Mouse (Mus musculus) kidney, embryonic 16.5 days (tissue): ENCODE data around the gene Dohh. TPM values are rescaled to one million over a fixed set of nuclear protein-coding genes. Genes with fewer than 3 reads are reported as not detected.

Experiments used
- ATAC-seq: fragments of 200-750 bp; cut with Nextera tagmentation; 2 replicates; pipeline ENCODE4 v1.8.0; 2017; ENCODE audit warnings: moderate TSS enrichment; ENCODE audit not compliant: low FRiP score, low TSS enrichment
- H3K27ac ChIP-seq: fragments of 300-500 bp; sonication (generic); 2 replicates; pipeline ENCODE4 v1.5.1; 2014; ENCODE audit warnings: low read length
- H3K27me3 ChIP-seq: fragments of 300-500 bp; sonication (generic); 2 replicates; pipeline ENCODE4 v1.6.1; 2014; ENCODE audit warnings: low read length, control low read depth, mixed read lengths; ENCODE audit not compliant: insufficient read depth
- H3K36me3 ChIP-seq: fragments of 300-500 bp; sonication (generic); 2 replicates; pipeline ENCODE4 v1.6.1; 2014; ENCODE audit warnings: low read length, control low read depth, mixed read lengths; ENCODE audit not compliant: insufficient read depth
- H3K4me1 ChIP-seq: fragments of 300-500 bp; sonication (generic); 2 replicates; pipeline ENCODE4 v1.6.1; 2014; ENCODE audit warnings: low read length, control low read depth, mixed read lengths; ENCODE audit not compliant: insufficient read depth
- H3K4me2 ChIP-seq: fragments of 300-500 bp; sonication (generic); replicated peaks from 2 replicates; pipeline ENCODE4 v1.6.1; 2014; ENCODE audit warnings: low read depth, low read length
- H3K4me3 ChIP-seq: fragments of 300-500 bp; sonication (generic); 2 replicates; pipeline ENCODE4 v1.5.1; 2014; ENCODE audit warnings: mild to moderate bottlenecking, low read length
- H3K9ac ChIP-seq: fragments of 300-500 bp; sonication (generic); replicated peaks from 2 replicates; pipeline ENCODE4 v1.6.1; 2014; ENCODE audit warnings: low read length
- H3K9me3 ChIP-seq: fragments of 300-500 bp; sonication (generic); 2 replicates; pipeline ENCODE4 v1.6.1; 2016; ENCODE audit warnings: low read length, control low read depth
- WGBS: fragments of 180-500 bp; shearing (Covaris S2); extraction: QIAGEN DNeasy Blood & Tissue Kit; methylation state at CpG from one replicate; pipeline ENCODE4 v1.1.7; 2014; 5-methylcytosine and 5-hydroxymethylcytosine counted together
- polyA plus RNA-seq: library from polyadenylated mRNA; unstranded; fragments of >200 nt; fragmentation: Nextera tagmentation; extraction: Ambion mirVana; gene quantifications from 2 replicates; pipeline ENCODE4 v1.2.1, GENCODE M21; 2015

Gene Dohh
- polyA plus RNA-seq, 1 experiment from 2014 or later: 104 TPM

DNA sequence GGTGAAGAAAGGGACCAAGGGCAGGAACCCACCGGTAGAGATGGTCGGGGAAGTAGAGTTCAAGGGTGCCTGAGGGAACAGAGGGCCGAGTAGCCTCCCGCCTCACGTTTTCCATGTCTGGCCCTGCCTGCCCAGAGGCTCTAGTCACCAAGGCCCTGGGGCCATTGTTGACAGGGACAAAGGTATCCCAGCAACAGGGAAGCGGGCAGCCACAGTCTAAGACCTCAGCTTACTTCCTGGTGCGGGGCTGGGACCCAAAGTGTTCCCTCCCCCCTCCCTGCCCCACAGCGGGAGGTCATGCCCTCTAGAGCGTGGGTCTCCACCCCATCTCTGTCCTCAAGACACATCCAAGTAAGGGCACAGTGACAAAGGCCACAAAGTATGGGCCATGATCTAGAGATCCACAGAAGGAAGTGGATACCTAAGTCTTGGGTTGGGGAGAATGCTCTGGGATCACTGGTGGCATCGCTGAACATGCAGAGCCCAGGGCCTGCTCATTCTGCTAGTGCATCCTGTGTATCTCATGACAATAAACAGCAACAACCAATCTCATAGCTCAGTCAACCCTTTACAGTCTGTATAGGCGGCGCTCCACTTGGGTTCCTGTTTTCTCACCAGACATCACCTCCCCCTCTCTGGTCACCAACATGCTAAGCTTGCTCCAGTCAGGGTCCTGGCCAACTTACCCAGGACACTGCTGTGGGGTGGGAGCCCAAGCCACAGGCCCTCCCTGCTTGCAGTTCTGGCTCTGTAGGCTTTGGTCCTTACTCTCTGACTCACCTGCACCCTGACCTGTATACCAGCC lies 18.4 kb upstream of the Dohh start, which contains the start of gene 4930404N11Rik:
Gene 4930404N11Rik (minus strand): TSS at position 145 of the 805 bp plus-strand sequence.
- ATAC-seq: no peak
- peaks cover 13% of the 10 kb centered on the region for H3K27me3 ChIP-seq
- H3K4me2 ChIP-seq: peak within 1 kb of the TSS; percentile 71
- WGBS: 27% methylated on average over 12 of the region's 12 CpGs
- peak within 1 kb of the TSS; percentile 59 for H3K9ac ChIP-seq
- no peak within 1 kb of the TSS for H3K27ac ChIP-seq
- peaks cover 30% of the 10 kb centered on the region for H3K4me1 ChIP-seq
- peaks cover 45% of the 10 kb centered on the region for H3K36me3 ChIP-seq
- no peaks in the 10 kb centered on the region for H3K9me3 ChIP-seq
- peak within 1 kb of the TSS; percentile 44 for H3K4me3 ChIP-seq

DNA sequence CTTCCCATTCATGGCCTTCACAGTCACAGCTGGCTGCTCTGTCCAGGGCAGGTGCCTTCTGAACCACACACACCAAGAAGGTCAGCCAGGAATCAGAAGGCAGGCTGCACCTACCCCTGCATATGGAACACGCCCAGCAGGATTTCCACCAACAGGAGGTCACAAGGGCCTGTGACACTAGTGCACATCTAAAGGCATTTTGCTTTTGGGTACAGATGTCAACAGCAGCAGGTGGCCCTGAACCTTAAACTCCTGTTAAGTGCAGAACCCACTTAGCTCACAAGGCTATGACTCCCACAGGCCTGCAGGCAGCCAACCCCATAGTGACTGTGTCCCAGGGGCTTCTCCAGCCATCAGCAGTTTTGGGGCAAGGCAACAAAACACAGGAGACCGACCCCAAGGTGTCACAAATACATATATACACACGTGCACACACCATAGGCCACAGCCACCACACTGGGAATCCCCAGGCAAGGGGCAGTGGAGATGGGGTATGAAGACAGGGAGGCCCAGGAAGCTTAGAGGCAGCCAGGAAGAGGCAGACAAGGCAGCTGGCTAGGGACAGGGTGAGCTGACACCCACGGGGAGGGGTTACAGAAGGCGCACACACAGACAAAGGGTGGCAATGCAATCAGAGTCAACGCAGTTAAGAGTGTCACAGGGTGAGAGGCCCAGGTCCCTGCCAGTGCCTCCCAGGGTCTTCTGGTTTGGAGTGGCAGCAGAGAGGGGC lies 17.6 kb upstream of the Dohh start:
- ATAC-seq: no peak
- Histone ChIP-seq H3K9me3 (no peaks in the 10 kb centered on the region), H3K4me1 (peaks cover 30% of the 10 kb centered on the region), H3K27me3 (peaks cover 13% of the 10 kb centered on the region), H3K4me3 (no peak overlapping the region), H3K9ac (no peak overlapping the region), H3K36me3 (peaks cover 52% of the 10 kb centered on the region), H3K4me2 (no peak overlapping the region), H3K27ac (no peak overlapping the region)
- WGBS: 81% methylated on average over 6 of the region's 6 CpGs

DNA sequence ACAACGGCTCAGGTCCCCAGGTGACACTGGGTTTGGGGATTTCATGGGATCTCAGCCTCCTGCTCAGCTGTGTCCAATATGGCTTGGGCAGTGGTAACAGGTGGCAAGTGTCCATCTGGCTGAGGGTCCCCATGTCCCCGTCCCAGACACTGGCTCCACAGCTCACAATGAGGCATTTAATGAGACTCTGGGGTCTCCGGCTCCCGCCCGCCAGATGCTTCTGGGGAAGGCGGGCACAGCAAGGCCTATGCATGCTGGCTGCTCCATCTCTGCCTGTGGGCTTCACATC lies 17.1 kb upstream of the Dohh start:
- no peak overlapping the region for H3K27ac ChIP-seq
- no peak overlapping the region for H3K4me2 ChIP-seq
- H3K27me3 ChIP-seq: peaks cover 13% of the 10 kb centered on the region
- no peak for ATAC-seq
- H3K4me1 ChIP-seq: peaks cover 30% of the 10 kb centered on the region
- H3K36me3 ChIP-seq: peaks cover 56% of the 10 kb centered on the region
- H3K4me3 ChIP-seq: no peak overlapping the region
- no peaks in the 10 kb centered on the region for H3K9me3 ChIP-seq
- no peak overlapping the region for H3K9ac ChIP-seq
- 85% methylated on average over 6 of the region's 6 CpGs for WGBS

- ATAC-seq: no peak
- H3K9me3 ChIP-seq: no peaks in the 10 kb centered on the region
- H3K4me1 ChIP-seq: peaks cover 23% of the 10 kb centered on the region
- no peak overlapping the region for H3K4me3 ChIP-seq
- H3K27me3 ChIP-seq: no peaks in the 10 kb centered on the region
- no peak overlapping the region for H3K9ac ChIP-seq
- no peak overlapping the region for H3K4me2 ChIP-seq
- peaks cover 44% of the 10 kb centered on the region for H3K36me3 ChIP-seq
- H3K27ac ChIP-seq: no peak overlapping the region
- WGBS: 92% methylated on average over 10 of the region's 10 CpGs
These were observed 8.9 kb upstream of the Dohh start for GRCm38 (mm10) chr10:81375322-81375721.

DNA sequence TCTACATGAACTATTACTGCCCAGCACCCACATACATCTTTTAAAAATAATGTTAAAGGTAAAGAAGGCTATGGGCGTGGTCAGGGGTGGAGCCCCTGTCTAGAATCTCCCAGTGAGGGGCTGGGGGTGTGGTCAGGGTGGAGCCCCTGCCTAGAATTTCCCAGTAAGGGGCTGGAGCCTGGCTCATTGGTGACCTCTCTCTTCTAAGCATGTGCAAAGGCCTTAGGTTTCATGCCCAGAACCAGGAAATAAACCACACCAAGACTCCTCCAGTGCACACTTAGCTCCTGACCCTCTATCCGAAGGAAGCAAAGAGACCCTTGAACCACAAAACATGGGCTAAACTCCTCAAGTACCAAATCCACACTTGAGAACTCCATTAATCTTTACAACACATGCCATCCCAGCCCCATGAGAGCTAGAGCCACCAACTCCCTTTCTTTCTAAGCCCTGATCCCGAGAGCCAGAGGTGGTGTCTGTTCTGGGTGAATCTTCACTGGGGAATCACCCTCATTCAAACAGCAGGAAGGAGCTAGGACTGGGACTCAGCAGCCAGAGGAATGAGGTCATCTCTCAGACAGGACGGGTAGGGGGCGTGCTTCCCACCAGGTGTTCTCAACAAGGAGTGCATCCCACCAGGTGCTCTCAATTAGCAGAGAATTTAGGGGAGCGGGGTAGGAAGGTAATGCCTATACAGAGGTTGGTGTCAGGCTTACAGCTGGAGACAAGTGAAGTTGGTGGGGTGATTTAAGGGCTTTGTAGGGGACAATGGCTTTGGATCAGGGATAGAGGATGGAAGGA lies 7.5 kb upstream of the Dohh start:
- peaks cover 30% of the 10 kb centered on the region for H3K36me3 ChIP-seq
- H3K27me3 ChIP-seq: no peaks in the 10 kb centered on the region
- no peaks in the 10 kb centered on the region for H3K9me3 ChIP-seq
- 36% methylated on average over 6 of the region's 6 CpGs for WGBS
- peak overlapping the region; percentile 90 for H3K9ac ChIP-seq
- H3K4me1 ChIP-seq: peaks cover 23% of the 10 kb centered on the region
- peak overlapping the region; percentile 86 for H3K4me3 ChIP-seq
- peak overlapping the region; percentile 90 for H3K4me2 ChIP-seq
- no peak for ATAC-seq
- H3K27ac ChIP-seq: peak overlapping the region; percentile 49

GRCm38 (mm10) chr10:81377362-81377664 lies 6.9 kb upstream of the Dohh start:
- ATAC-seq: no peak
- Histone ChIP-seq H3K4me2 (peak overlapping the region; percentile 90), H3K27ac (peak overlapping the region; percentile 49), H3K4me1 (peaks cover 23% of the 10 kb centered on the region), H3K4me3 (peak overlapping the region; percentile 86), H3K9me3 (no peaks in the 10 kb centered on the region), H3K9ac (peak overlapping the region; percentile 90), H3K27me3 (no peaks in the 10 kb centered on the region), H3K36me3 (peaks cover 28% of the 10 kb centered on the region)
- 35% methylated on average over 2 of the region's 2 CpGs for WGBS

- Histone ChIP-seq H3K36me3 (peaks cover 22% of the 10 kb centered on the region), H3K9ac (peak within 1 kb of the TSS; percentile 90), H3K27me3 (no peaks in the 10 kb centered on the region), H3K4me3 (peak within 1 kb of the TSS; percentile 86), H3K4me1 (peaks cover 23% of the 10 kb centered on the region), H3K4me2 (peak within 1 kb of the TSS; percentile 90), H3K9me3 (no peaks in the 10 kb centered on the region), H3K27ac (peak within 1 kb of the TSS; percentile 78)
- under 1% methylated on average over 45 of the region's 59 CpGs for WGBS
- peak; percentile 66 for ATAC-seq
These were observed 6.3 kb upstream of the Dohh start, which contains the start of gene Fzr1 for GRCm38 (mm10) chr10:81377793-81378552. TSS of gene Fzr1 (minus strand) at chr10:81378516.

GRCm38 (mm10) chr10:81378553-81379182 lies 5.6 kb upstream of the Dohh start:
- Histone ChIP-seq H3K27me3 (no peaks in the 10 kb centered on the region), H3K9me3 (no peaks in the 10 kb centered on the region), H3K9ac (peak overlapping the region; percentile 90), H3K4me1 (peaks cover 23% of the 10 kb centered on the region), H3K27ac (peak overlapping the region; percentile 78), H3K36me3 (peaks cover 16% of the 10 kb centered on the region), H3K4me3 (peak overlapping the region; percentile 86), H3K4me2 (peak overlapping the region; percentile 90)
- ATAC-seq: peak; percentile 96
- WGBS: under 1% methylated on average over 43 of the region's 46 CpGs

DNA sequence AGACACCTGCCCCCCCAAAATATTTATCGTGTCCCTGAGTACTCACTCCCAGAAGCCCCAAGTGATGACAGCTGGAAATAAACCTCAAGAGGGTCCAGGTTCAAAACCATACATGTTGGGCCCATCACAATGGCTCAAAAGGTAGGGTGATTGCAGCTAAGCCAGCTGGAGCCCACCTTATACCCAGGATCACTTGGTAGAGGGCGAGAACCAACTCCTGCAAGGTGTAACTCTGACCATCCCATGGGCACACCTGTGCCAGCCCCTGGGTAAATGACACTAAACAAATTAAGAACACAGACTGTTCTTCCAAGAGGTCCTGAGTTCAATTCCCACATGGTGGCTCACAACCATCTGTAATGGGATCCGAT lies 5.1 kb upstream of the Dohh start:
- Histone ChIP-seq H3K9ac (peak overlapping the region; percentile 79), H3K4me3 (peak overlapping the region; percentile 86), H3K27me3 (no peaks in the 10 kb centered on the region), H3K27ac (peak overlapping the region; percentile 78), H3K36me3 (peaks cover 13% of the 10 kb centered on the region), H3K4me2 (peak overlapping the region; percentile 66), H3K9me3 (no peaks in the 10 kb centered on the region), H3K4me1 (peaks cover 23% of the 10 kb centered on the region)
- 51% methylated on average over 3 of the region's 3 CpGs for WGBS
- no peak; the same call in 1 of the 2 replicates for ATAC-seq
